Mouse (Mus musculus) layer of hippocampus, postnatal 36 days (tissue): ENCODE measurements around the gene Clec3a. TPM values are rescaled to one million over a fixed set of nuclear protein-coding genes. Genes with fewer than 3 reads are reported as not detected.
A peak's percentile ranks its signal among the peaks of the same experiment; 100 is the strongest.

Source experiments
- DNase-seq, 2 experiments: peaks; one replicate each; pipeline ENCODE4 v3.0.0; 2022
- total RNA-seq, 2 experiments: library from RNA; stranded (reverse); gene quantifications; 2 replicates each; pipeline ENCODE4 v1.2.3; 2021

Gene Clec3a
- total RNA-seq = not detected

GRCm38 (mm10) chr8:114417786-114418185 lies at the start of gene Clec3a:
TSS of gene Clec3a (plus strand) at chr8:114418086.
- DNase-seq = no peak

GRCm38 (mm10) chr8:114369038-114369976 lies 48.6 kb upstream of the Clec3a start:
- DNase-seq = peak; percentile 75 to 80

- DNase-seq = no peak
Measured at GRCm38 (mm10) chr8:114374390-114374789, 43.5 kb upstream of the Clec3a start.

GRCm38 (mm10) chr8:114384189-114384588 lies 33.7 kb upstream of the Clec3a start:
- no peak for DNase-seq

GRCm38 (mm10) chr8:114387494-114387893 lies 30.4 kb upstream of the Clec3a start:
- DNase-seq = no peak

- no peak for DNase-seq
Measured at GRCm38 (mm10) chr8:114390465-114391254, 27.2 kb upstream of the Clec3a start.

GRCm38 (mm10) chr8:114398326-114398725 lies 19.6 kb upstream of the Clec3a start:
- DNase-seq = no peak

- DNase-seq = no peak
Measured at GRCm38 (mm10) chr8:114399273-114399672, 18.6 kb upstream of the Clec3a start.

- no peak for DNase-seq
Measured at GRCm38 (mm10) chr8:114401679-114402078, 16.2 kb upstream of the Clec3a start.

- no peak for DNase-seq
Measured at GRCm38 (mm10) chr8:114411421-114411820, 6.5 kb upstream of the Clec3a start.

- DNase-seq = no peak
Measured at GRCm38 (mm10) chr8:114418486-114418885, 600 bp downstream of the Clec3a start.

- DNase-seq = no peak
Measured at GRCm38 (mm10) chr8:114418904-114419303, 1.0 kb downstream of the Clec3a start.

- DNase-seq = peak; percentile 6 to 19
Measured at GRCm38 (mm10) chr8:114421544-114421943, 3.7 kb downstream of the Clec3a start.

GRCm38 (mm10) chr8:114438236-114438635 lies 20.4 kb downstream of the Clec3a start:
- DNase-seq = peak in 1 of 2 experiments; percentile 23

GRCm38 (mm10) chr8:114439334-114440204 lies 21.7 kb downstream of the Clec3a start, which contains the start of gene Wwox:
TSS of gene Wwox (plus strand) at chr8:114439655.
- DNase-seq = peak; percentile 100

- no peak for DNase-seq
Measured at GRCm38 (mm10) chr8:114440205-114440589, 22.3 kb downstream of the Clec3a start.

GRCm38 (mm10) chr8:114441616-114442015 lies 23.7 kb downstream of the Clec3a start:
- no peak for DNase-seq

- DNase-seq = no peak
Measured at GRCm38 (mm10) chr8:114446884-114447283, 29.0 kb downstream of the Clec3a start.

- DNase-seq = no peak
Measured at GRCm38 (mm10) chr8:114452278-114452677, 34.4 kb downstream of the Clec3a start.

GRCm38 (mm10) chr8:114452781-114453221 lies 34.9 kb downstream of the Clec3a start:
- peak; percentile 47 to 63 for DNase-seq

GRCm38 (mm10) chr8:114455302-114455701 lies 37.4 kb downstream of the Clec3a start:
- no peak for DNase-seq

- no peak for DNase-seq
Measured at GRCm38 (mm10) chr8:114455953-114456352, 38.1 kb downstream of the Clec3a start.
